Mouse (Mus musculus): ENCODE measurements around the gene Ahcyl2.

Gene Ahcyl2

GRCm38 (mm10) chr6:29770672-29771321 is 3.0 kb downstream of the Ahcyl2 start:
- DNase-seq, result no peak

GRCm38 (mm10) chr6:29772236-29772635 is 4.4 kb downstream of the Ahcyl2 start:
- DNase-seq, result no peak

- DNase-seq, result no peak
Measured at GRCm38 (mm10) chr6:29774161-29774560, 6.3 kb downstream of the Ahcyl2 start.

GRCm38 (mm10) chr6:29775609-29776008 is 7.8 kb downstream of the Ahcyl2 start:
- peak; percentile 39 to 42 for DNase-seq

DNA sequence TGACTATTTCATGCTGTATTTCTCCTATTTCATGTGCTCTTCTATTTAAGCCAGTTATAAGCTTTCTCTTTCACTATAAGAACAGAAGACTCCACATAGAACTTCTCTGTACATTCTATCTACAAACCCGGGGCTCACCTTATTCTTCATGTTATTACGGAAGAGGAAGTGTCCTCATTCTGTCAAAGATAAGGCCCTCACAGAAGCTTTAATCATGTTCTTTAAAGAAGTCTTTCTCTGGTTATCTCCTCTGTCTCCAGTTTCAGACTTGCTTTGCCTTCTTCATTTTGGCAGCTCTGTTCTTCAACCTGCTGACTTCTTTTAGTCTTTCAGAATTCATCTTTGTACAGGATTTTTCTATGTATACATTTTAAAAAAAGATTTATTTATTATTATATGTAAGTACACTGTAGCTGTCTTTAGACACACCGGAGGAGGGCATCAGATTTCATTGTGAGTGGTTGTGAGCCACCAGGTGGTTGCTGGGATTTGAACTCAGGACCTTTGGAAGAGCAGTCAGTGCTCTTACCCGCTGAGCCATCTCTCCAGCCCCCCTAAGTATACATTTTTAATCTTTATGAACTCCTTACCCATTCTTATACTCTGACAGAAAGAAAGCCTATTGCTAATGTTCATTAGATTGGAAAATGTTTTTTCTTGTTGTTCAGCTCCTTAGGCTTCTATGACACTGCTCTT is 8.9 kb downstream of the Ahcyl2 start:
- no peak for DNase-seq

DNA sequence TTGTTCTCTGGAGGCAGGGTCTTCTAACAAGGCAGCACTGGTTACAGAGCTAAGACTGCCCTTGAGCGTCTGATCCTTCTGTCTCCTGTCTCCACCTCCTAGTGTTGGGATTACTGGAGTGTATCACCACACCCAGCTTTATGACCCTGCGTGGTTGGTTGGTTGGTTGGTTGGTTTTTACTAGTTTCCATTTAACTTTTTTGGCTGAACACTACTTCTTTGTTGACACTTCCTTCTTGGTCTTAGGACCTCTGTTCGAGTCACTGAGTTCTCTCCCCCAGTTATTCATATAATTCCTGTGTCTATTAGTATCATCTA is 9.4 kb downstream of the Ahcyl2 start:
- no peak for DNase-seq

- DNase-seq, result no peak
Measured at GRCm38 (mm10) chr6:29780082-29780481, 12.3 kb downstream of the Ahcyl2 start.

- DNase-seq, result no peak
Measured at GRCm38 (mm10) chr6:29780571-29780970, 12.8 kb downstream of the Ahcyl2 start.

DNA sequence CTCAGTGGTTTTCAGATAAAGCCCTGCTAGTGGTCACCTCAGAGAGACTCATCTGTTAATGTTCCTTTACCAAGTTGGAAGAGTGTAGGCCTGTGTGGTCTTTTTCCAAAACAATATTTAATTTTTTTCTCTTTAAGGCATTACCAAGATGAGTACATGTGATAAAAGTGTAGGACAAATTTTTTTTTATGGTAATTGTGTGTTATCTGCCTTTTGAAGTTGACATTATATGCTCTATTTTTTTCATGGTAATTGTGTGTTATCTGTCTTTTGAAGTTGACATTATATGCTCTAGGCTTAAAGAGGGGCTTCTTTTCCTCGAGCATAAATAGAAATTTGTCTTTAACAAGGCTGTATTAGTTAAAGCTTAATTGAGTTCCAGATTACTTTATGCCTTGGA is 14.4 kb downstream of the Ahcyl2 start:
- DNase-seq, result no peak

DNA sequence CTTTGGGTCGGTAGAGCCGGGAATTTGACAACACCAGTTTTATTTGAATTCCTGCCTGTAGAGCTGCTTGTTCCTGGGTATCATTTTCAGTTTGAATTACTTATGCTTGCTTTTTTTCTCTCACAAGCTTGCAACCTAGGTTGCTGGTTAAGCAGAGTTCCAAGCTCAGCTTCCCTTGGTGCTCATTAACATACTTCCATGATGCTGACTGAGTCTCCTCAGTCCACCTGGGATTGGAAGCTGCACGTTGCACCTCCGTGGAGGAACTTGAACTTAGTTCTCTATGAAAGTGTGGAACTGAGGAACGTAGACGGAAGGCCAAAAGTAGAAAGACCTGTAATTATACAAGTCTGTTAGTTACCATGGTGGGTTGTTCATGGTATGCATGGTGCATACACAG is 16.1 kb downstream of the Ahcyl2 start:
- DNase-seq, result no peak

DNA sequence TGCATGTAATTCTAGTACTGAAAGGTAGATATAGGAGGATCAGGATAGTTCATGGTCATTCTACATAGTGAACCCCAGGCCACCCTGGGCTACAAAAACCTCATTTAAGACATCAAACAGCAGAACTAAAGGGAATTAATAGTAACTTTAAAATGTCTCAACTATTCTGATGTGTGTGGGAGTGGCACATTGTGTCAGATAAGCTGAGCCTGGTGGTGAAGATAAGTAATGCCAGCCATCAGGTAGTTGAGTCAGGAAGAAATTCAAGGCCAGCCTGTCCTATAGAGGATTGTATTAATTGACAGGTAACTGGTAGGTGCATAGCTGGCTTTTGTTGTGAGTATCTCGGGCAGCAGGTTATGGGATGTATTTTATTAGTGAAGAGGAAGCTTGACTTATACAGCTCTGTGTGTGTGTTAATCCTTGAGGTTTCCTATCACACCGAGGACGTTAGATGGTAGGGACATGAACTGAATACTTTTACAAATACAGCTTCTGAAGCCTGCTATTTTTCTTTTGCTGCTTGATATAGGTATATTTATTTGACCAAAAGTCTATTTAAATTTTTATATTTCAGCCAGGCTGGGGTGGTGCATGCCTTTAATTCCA is 16.7 kb downstream of the Ahcyl2 start:
- no peak for DNase-seq

DNA sequence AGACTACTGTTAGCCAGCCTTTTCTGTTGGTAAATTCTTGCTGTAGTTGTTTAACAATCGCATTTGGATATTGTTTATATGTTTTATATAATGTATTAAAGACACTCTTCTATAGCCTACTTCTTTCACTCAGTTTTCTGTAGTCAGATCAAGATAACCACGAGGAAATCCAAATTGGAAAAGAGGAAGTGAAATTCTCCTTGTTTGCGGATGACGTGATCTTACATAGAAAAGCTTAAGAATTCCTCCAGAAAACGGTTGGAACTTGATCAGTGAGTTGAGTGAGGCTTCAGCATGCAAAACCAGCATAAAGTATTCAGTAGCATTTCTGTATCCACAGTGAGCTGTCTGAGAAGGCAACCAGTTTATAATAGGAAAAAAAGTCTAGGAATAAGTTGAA is 17.9 kb downstream of the Ahcyl2 start:
- no peak for DNase-seq

DNA sequence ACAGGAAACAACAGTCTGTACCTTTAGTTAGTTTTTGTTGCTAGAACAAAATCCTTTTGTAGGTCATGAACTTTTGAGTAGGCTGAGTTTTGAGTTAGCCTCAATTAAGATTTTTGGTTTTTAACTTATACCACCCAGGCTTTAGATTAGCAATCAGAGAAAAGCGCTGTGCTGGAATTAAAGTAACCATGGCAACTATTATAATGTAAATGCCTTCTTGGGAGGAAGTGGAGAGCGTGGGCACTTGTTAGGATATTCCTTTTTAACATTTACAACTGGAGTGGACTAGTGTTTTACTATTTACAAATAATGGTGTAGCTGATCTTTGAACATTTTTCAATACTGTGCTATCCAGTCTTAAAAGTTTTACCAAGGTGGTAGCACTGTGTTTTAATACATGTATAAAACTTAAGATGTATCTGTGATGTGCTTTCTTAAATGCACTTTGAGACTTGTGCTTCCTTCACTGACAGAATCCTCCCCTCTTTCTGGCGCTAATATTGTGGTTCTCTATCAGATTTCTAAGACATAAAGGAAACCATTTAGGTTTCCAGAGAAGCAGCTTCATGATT is 21.1 kb downstream of the Ahcyl2 start:
- no peak for DNase-seq

GRCm38 (mm10) chr6:29790014-29790698 is 22.3 kb downstream of the Ahcyl2 start:
- no peak for DNase-seq

DNA sequence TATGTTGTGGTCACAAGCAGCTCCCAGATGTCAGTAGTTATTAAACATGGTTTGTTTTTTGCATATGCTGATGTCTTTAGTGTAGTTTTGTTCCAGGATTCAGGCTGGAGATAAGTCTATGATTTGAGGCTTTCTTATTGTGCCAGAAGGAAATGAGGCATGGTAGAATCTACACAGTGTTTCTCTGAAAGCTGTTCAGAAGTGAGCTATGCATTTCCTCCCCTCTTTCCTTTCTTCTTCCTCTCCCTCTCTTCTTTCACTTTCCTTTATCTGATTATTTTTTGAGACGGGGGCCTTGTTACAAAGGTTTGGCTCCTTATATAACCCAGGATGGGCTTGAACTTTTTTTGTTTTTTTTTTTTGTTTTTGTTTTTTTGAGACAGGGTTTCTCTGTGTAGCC is 25.7 kb downstream of the Ahcyl2 start:
- no peak for DNase-seq

GRCm38 (mm10) chr6:29794582-29794981 is 26.8 kb downstream of the Ahcyl2 start:
- DNase-seq, result no peak

DNA sequence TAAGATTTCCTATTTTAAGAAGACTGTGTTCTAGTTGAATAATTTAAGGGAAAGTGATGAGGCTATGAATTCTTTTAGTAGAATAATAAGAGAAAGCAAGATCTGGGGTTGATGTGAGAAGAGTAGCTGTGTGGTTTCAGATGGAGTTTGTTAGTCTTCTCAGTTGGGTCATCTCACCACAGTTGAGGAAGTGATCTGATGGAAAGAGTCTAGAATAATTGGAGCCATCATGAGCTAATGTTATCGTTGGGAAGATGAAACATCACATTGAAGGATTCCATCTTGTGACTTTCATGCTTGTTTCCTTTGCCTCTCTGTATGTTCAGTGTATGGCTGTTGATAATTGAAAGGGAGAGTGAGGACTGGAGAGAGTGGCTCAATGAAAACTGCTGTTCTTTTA is 35.2 kb downstream of the Ahcyl2 start:
- DNase-seq, result no peak

DNA sequence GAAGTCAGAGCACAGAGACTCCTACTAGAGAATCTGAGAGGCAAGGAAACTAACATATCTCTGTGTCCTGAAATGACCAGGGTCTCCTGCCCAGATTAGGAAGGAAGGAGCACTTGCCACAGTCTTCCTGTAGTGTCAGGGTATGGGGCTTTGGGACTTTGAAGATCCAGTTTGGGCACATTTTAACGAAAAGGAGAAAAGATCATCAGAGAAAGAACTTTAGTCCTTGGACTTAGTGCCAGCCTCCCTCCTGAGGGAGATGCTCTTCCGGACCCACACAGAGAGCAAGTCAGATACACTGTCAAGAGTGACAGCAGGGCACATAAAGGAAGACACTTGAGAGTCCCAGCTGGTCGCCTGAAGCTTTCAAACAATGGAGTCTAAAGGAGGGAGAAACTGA is 36.2 kb downstream of the Ahcyl2 start:
- DNase-seq, result no peak

DNA sequence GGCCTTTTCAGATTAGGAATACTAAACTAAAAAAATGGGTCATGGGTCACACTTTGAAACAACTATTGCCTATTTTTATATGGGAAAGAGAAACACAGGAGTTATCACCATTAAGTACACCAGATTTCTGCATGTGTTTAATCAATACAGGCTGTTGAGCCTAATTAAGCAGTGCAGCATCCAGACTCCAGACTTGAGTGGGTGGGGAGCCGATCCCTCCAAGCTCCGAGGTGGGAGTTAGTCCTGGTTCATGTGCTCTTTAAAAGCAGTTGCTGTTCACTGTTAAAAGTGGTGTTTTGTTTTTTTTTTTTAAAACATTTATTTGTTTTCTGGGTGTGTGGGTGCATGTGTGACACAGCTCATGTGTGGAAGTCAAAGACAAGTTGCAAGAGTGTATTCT is 37.6 kb downstream of the Ahcyl2 start:
- DNase-seq, result no peak

GRCm38 (mm10) chr6:29812076-29812475 is 44.3 kb downstream of the Ahcyl2 start:
- DNase-seq, result no peak

- peak in 1 of 2 experiments; percentile 29 for DNase-seq
Measured at GRCm38 (mm10) chr6:29812651-29813050, 44.8 kb downstream of the Ahcyl2 start.

- peak in 1 of 2 experiments; percentile 10 for DNase-seq
Measured at GRCm38 (mm10) chr6:29814616-29815015, 46.8 kb downstream of the Ahcyl2 start.

- DNase-seq, result no peak
Measured at GRCm38 (mm10) chr6:29815060-29815459, 47.2 kb downstream of the Ahcyl2 start.

- DNase-seq, result no peak
Measured at GRCm38 (mm10) chr6:29815634-29816033, 47.8 kb downstream of the Ahcyl2 start.
